Mouse (Mus musculus) megakaryocyte progenitor cell, adult 5-6 weeks (primary cell): Measurements from ENCODE around the gene Lcp1. TPM values are rescaled to one million over a fixed set of nuclear protein-coding genes. Genes with fewer than 3 reads are reported as not detected.
A peak's percentile ranks its signal among the peaks of the same experiment; 100 is the strongest.
"Not testable (repeated sequence)": the region's sequence is repeated elsewhere in the genome, so short reads cannot be mapped to it uniquely, and the experiment has no call there.

ENCODE experiments used
- ATAC-seq: replicated peaks from 2 replicates; pipeline ENCODE4 v1.8.0; 2016; ENCODE audit warnings: mild to moderate bottlenecking, moderate TSS enrichment, inconsistent platforms; ENCODE audit not compliant: poor library complexity
- total RNA-seq, 2 experiments: library from RNA; stranded (forward) in 1 of 2; stranded (reverse) in 1 of 2; fragments of 157-497, 149-512 nt in 1 of 2; fragments of 200-1000 nt in 1 of 2; gene quantifications; 2 replicates each; pipeline versions ENCODE4 v1.2.3 to v1.2.4; 2015 to 2017

The Lcp1 gene
- 524 and 595 TPM in 2 replicates for total RNA-seq (2015)
- total RNA-seq (2017) = 311 and 321 TPM in 2 replicates

GRCm38 (mm10) chr14:75130501-75131318 lies at the start of gene Lcp1, which contains the start of gene Lrrc63:
Gene Lcp1, plus strand, starts transcription at chr14:75131101.
Gene Lrrc63, minus strand, starts transcription at chr14:75130881.
- peak; percentile 97 for ATAC-seq

- ATAC-seq = no peak
Observed at GRCm38 (mm10) chr14:75102956-75103355, 27.9 kb upstream of the Lcp1 start.

GRCm38 (mm10) chr14:75121658-75122057 lies 9.2 kb upstream of the Lcp1 start:
- peak; percentile 50; the same call in 1 of the 2 replicates for ATAC-seq

- ATAC-seq = peak; percentile 27
Observed at GRCm38 (mm10) chr14:75131324-75131935, 529 bp downstream of the Lcp1 start.

- peak; percentile 51 for ATAC-seq
Observed at GRCm38 (mm10) chr14:75136119-75136966, 5.4 kb downstream of the Lcp1 start.

- ATAC-seq = peak; percentile 93
Observed at GRCm38 (mm10) chr14:75138503-75138902, 7.6 kb downstream of the Lcp1 start.

GRCm38 (mm10) chr14:75139225-75139624 lies 8.3 kb downstream of the Lcp1 start:
- ATAC-seq = no peak

GRCm38 (mm10) chr14:75147706-75148105 lies 16.8 kb downstream of the Lcp1 start:
- not testable (repeated sequence) for ATAC-seq

GRCm38 (mm10) chr14:75148229-75148628 lies 17.3 kb downstream of the Lcp1 start:
- peak; percentile 78 for ATAC-seq

- ATAC-seq = no peak
Observed at GRCm38 (mm10) chr14:75150653-75151052, 19.8 kb downstream of the Lcp1 start.

- peak; percentile 70 for ATAC-seq
Observed at GRCm38 (mm10) chr14:75151146-75151545, 20.2 kb downstream of the Lcp1 start.

- no peak for ATAC-seq
Observed at GRCm38 (mm10) chr14:75154481-75154880, 23.6 kb downstream of the Lcp1 start.

GRCm38 (mm10) chr14:75159375-75159774 lies 28.5 kb downstream of the Lcp1 start:
- no peak for ATAC-seq

- ATAC-seq = peak; percentile 76
Observed at GRCm38 (mm10) chr14:75163866-75164265, 33.0 kb downstream of the Lcp1 start.

- no peak for ATAC-seq
Observed at GRCm38 (mm10) chr14:75164345-75164744, 33.4 kb downstream of the Lcp1 start.

GRCm38 (mm10) chr14:75165574-75166131 lies 34.8 kb downstream of the Lcp1 start:
- no peak for ATAC-seq

- ATAC-seq = peak; percentile 72
Observed at GRCm38 (mm10) chr14:75168501-75168900, 37.6 kb downstream of the Lcp1 start.

GRCm38 (mm10) chr14:75170546-75170945 lies 39.6 kb downstream of the Lcp1 start:
- peak; percentile 21 for ATAC-seq

GRCm38 (mm10) chr14:75174296-75174695 lies 43.4 kb downstream of the Lcp1 start:
- ATAC-seq = no peak

- ATAC-seq = peak; percentile 30
Observed at GRCm38 (mm10) chr14:75174731-75175555, 44.0 kb downstream of the Lcp1 start.
